Mouse (Mus musculus) thymus, adult 2 months (tissue): ENCODE measurements around the gene 2210016L21Rik.

Source experiments
- CTCF ChIP-seq: fragments of 200-500 bp; IDR thresholded peaks from 2 replicates; pipeline ENCODE4 v1.5.1; 2012; ENCODE audit warnings: mild to moderate bottlenecking, control low read depth, low read length, moderate library complexity, borderline replicate concordance; ENCODE audit not compliant: control insufficient read depth, poor library complexity, insufficient read depth; ENCODE audit errors: extremely low read depth
- POLR2A ChIP-seq: fragments of 200-500 bp; IDR thresholded peaks from 2 replicates; pipeline ENCODE4 v1.6.1; 2012; ENCODE audit warnings: mild to moderate bottlenecking, low read length, control low read depth, moderate library complexity; ENCODE audit not compliant: control insufficient read depth, poor library complexity, insufficient read depth; ENCODE audit errors: extremely low read depth

DNA sequence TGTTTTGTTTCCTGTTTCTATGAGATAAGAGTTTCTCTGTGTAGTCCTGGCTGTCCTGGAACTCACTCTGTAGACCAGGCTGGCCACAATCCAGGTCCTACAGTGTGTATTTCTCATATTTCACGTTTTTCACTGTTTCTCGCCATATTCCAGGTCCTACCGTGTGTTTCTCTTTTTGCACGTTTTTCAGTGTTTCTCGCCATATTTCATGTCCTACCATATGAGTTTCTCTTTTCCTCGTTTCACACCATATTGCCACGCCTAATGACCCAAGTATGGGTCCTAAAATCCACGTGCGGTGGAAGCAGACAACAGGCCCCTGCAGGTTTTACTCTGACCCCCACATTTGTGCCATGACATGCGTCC, 19.6 kb upstream of the 2210016L21Rik start:
- TF ChIP-seq POLR2A (no peak), CTCF (no peak)
